Mouse (Mus musculus) G1E (cell line): Measurements from ENCODE around the gene Syngr4. TPM values are rescaled to one million over a fixed set of nuclear protein-coding genes. Genes with fewer than 3 reads are reported as not detected.
"Not testable (repeated sequence)": the region's sequence is repeated elsewhere in the genome, so short reads cannot be mapped to it uniquely, and the experiment has no call there.

Source experiments
- ATAC-seq: 2 replicates; pipeline ENCODE4 v1.8.0; 2016; ENCODE audit warnings: mild to moderate bottlenecking; ENCODE audit not compliant: insufficient number of reproducible peaks, poor library complexity, low FRiP score, severe bottlenecking; ENCODE audit errors: extremely low read depth
- DNase-seq: peaks from one replicate; pipeline ENCODE4 v3.0.0; 2012; ENCODE audit warnings: low spot score
- H3K27me3 ChIP-seq: 2 replicates; pipeline ENCODE4 v1.6.1; 2012; ENCODE audit warnings: mild to moderate bottlenecking, low read length, inconsistent platforms; ENCODE audit not compliant: insufficient read depth
- H3K36me3 ChIP-seq: replicated peaks from 2 replicates; pipeline ENCODE3; 2012; ENCODE audit warnings: mild to moderate bottlenecking, inconsistent platforms
- H3K4me1 ChIP-seq: 2 replicates; pipeline ENCODE4 v1.6.1; 2012; ENCODE audit warnings: low read depth, low read length, inconsistent platforms, mixed read lengths; ENCODE audit not compliant: insufficient read depth
- H3K4me3 ChIP-seq: 2 replicates; pipeline ENCODE4 v1.5.1; 2012; ENCODE audit warnings: low read depth, mild to moderate bottlenecking, inconsistent platforms, low read length, moderate library complexity, mixed read lengths
- H3K9me3 ChIP-seq: replicated peaks from 2 replicates; pipeline ENCODE4 v1.6.1; 2012; ENCODE audit warnings: inconsistent platforms
- CTCF ChIP-seq: IDR thresholded peaks from 2 replicates; pipeline ENCODE4 v1.5.1; 2012; ENCODE audit warnings: low read depth, low read length, inconsistent platforms, mixed read lengths
- GATA1 ChIP-seq: IDR thresholded peaks from 2 replicates; pipeline ENCODE4 v1.6.1; 2012; ENCODE audit warnings: borderline replicate concordance, low read length, inconsistent platforms, mixed read lengths
- GATA2 ChIP-seq: IDR thresholded peaks from 2 replicates; pipeline ENCODE4 v1.6.1; 2012; ENCODE audit warnings: low read depth, low read length, inconsistent platforms, borderline replicate concordance
- POLR2AphosphoS5 ChIP-seq: IDR thresholded peaks from 2 replicates; pipeline ENCODE4 v1.6.1; 2012; ENCODE audit warnings: low read depth, low read length, inconsistent platforms; ENCODE audit not compliant: insufficient replicate concordance
- TAL1 ChIP-seq: conservative IDR thresholded peaks from 2 replicates; pipeline ENCODE4 v1.6.1; 2012; ENCODE audit warnings: low read depth, low read length, inconsistent platforms, mixed read lengths
- polyA plus RNA-seq: library from polyadenylated mRNA; stranded (reverse); fragments of >175 nt; gene quantifications from 2 replicates; pipeline ENCODE4 v1.2.3, GENCODE M21; 2012
- total RNA-seq, 2 experiments: library from RNA; stranded (forward) in 1 of 2; stranded (reverse) in 1 of 2; fragments of 200-1000 nt in 1 of 2; fragments of >200 nt in 1 of 2; fragmentation: Nextera tagmentation in 1 of 2; gene quantifications; 2 replicates each; pipeline ENCODE4 v1.2.3; 2014 to 2017

The Syngr4 gene
- total RNA-seq (2014; fragmentation: Nextera tagmentation) (33.2 and 36.2 TPM in 2 replicates), total RNA-seq (2017) (3.7 and 6.4 TPM in 2 replicates), polyA plus RNA-seq (42.5 and 44.9 TPM in 2 replicates)

- Histone ChIP-seq H3K9me3 (no peaks in the 10 kb centered on the region), H3K36me3 (peaks cover 48% of the 10 kb centered on the region), H3K4me1 (peaks cover 43% of the 10 kb centered on the region), H3K27me3 (peaks cover 3% of the 10 kb centered on the region; the same call in 1 of the 2 replicates), H3K4me3 (peak within 1 kb of the TSS; percentile 73)
- no peak for TF ChIP-seq GATA2
- TF ChIP-seq GATA1: no peak
- TF ChIP-seq POLR2AphosphoS5: no peak; the same call in 1 of the 2 replicates
- TF ChIP-seq TAL1: no peak
- no peak for TF ChIP-seq CTCF
- ATAC-seq (peak; percentile 83), DNase-seq (peak; percentile 99)
Measured at GRCm38 (mm10) chr7:45896517-45897257, at the start of gene Syngr4, which contains the start of gene Tmem143. TSS of gene Syngr4 (minus strand) at chr7:45896714. TSS of gene Tmem143 (plus strand) at chr7:45896941.

- DNase-seq, H3K9me3 ChIP-seq, H3K4me3 ChIP-seq, H3K36me3 ChIP-seq, H3K4me1 ChIP-seq, ATAC-seq: not testable (repeated sequence)
- peaks cover 15% of the 10 kb centered on the region; the same call in 1 of the 2 replicates for H3K27me3 ChIP-seq
Measured at GRCm38 (mm10) chr7:45943280-45943679, 46.8 kb upstream of the Syngr4 start.

GRCm38 (mm10) chr7:45941986-45942385 is 45.5 kb upstream of the Syngr4 start:
- H3K4me3 ChIP-seq: no peak overlapping the region
- H3K9me3 ChIP-seq: no peaks in the 10 kb centered on the region
- H3K4me1 ChIP-seq: no peaks in the 10 kb centered on the region
- H3K36me3 ChIP-seq: no peaks in the 10 kb centered on the region
- ATAC-seq: no peak
- peaks cover 5% of the 10 kb centered on the region; the same call in 1 of the 2 replicates for H3K27me3 ChIP-seq
- DNase-seq: no peak
- TF ChIP-seq POLR2AphosphoS5 (no peak), GATA2 (no peak), CTCF (no peak), TAL1 (no peak), GATA1 (no peak)

GRCm38 (mm10) chr7:45939836-45940235 is 43.3 kb upstream of the Syngr4 start:
- DNase-seq (no peak), ATAC-seq (no peak)
- no peak overlapping the region for H3K4me3 ChIP-seq
- TF ChIP-seq CTCF (no peak), POLR2AphosphoS5 (no peak), GATA2 (no peak), TAL1 (no peak), GATA1 (no peak)
- no peaks in the 10 kb centered on the region for H3K9me3 ChIP-seq
- no peaks in the 10 kb centered on the region for H3K4me1 ChIP-seq
- no peaks in the 10 kb centered on the region for H3K36me3 ChIP-seq
- peaks cover 8% of the 10 kb centered on the region; the same call in 1 of the 2 replicates for H3K27me3 ChIP-seq

GRCm38 (mm10) chr7:45935114-45935513 is 38.6 kb upstream of the Syngr4 start:
- ATAC-seq: no peak
- peaks cover 3% of the 10 kb centered on the region; the same call in 1 of the 2 replicates for H3K9me3 ChIP-seq
- no peak overlapping the region for H3K4me3 ChIP-seq
- no peaks in the 10 kb centered on the region for H3K36me3 ChIP-seq
- no peak for TF ChIP-seq POLR2AphosphoS5
- TF ChIP-seq TAL1: no peak
- TF ChIP-seq CTCF: peak; percentile 44
- TF ChIP-seq GATA1: no peak
- H3K27me3 ChIP-seq: peaks cover 8% of the 10 kb centered on the region; the same call in 1 of the 2 replicates
- peak; percentile 60 for DNase-seq
- H3K4me1 ChIP-seq: no peaks in the 10 kb centered on the region

GRCm38 (mm10) chr7:45933766-45934165 is 37.3 kb upstream of the Syngr4 start:
- peaks cover 11% of the 10 kb centered on the region; the same call in 1 of the 2 replicates for H3K27me3 ChIP-seq
- not testable (repeated sequence) for H3K4me3 ChIP-seq, H3K4me1 ChIP-seq, H3K9me3 ChIP-seq, ATAC-seq, DNase-seq, H3K36me3 ChIP-seq

- no peaks in the 10 kb centered on the region for H3K36me3 ChIP-seq
- ATAC-seq (no peak), DNase-seq (no peak)
- H3K9me3 ChIP-seq: peaks cover 3% of the 10 kb centered on the region; the same call in 1 of the 2 replicates
- no peak overlapping the region for H3K4me3 ChIP-seq
- no peak for TF ChIP-seq GATA1
- no peak for TF ChIP-seq GATA2
- no peak for TF ChIP-seq CTCF
- no peak for TF ChIP-seq TAL1
- no peak for TF ChIP-seq POLR2AphosphoS5
- peaks cover 8% of the 10 kb centered on the region; the same call in 1 of the 2 replicates for H3K27me3 ChIP-seq
- no peaks in the 10 kb centered on the region for H3K4me1 ChIP-seq
Measured at GRCm38 (mm10) chr7:45929688-45930087, 33.2 kb upstream of the Syngr4 start.
